Mouse (Mus musculus): ENCODE measurements around the gene Lalba. TPM values are rescaled to one million over a fixed set of nuclear protein-coding genes. Genes with fewer than 3 reads are reported as not detected.

Lalba gene
- polyA plus RNA-seq (2017; shearing (Covaris generic)), result not detected

GRCm38 (mm10) chr15:98482701-98483100 lies at the start of gene Lalba:
Gene Lalba (minus strand): TSS chr15:98482721.

GRCm38 (mm10) chr15:98492102-98492501 lies 9.6 kb upstream of the Lalba start, which contains the start of gene Olfr279:
Gene Olfr279 (plus strand): TSS chr15:98492402.

GRCm38 (mm10) chr15:98469596-98469995 lies 12.9 kb downstream of the Lalba start, which contains the start of gene OR5BS1P:
Gene OR5BS1P (plus strand): TSS chr15:98469896.

GRCm38 (mm10) chr15:98452288-98452687 lies 30.2 kb downstream of the Lalba start, which contains the start of gene Olfr281:
Gene Olfr281 (plus strand): TSS chr15:98452588.

GRCm38 (mm10) chr15:98430925-98431324 lies 51.6 kb downstream of the Lalba start, which contains the start of gene Olfr282:
Gene Olfr282 (plus strand): TSS chr15:98431225.

Other genes with a start within 250 kb of the Lalba start
- gene Olfr286, start 248.3 kb downstream of the Lalba start, polyA plus RNA-seq (2017; shearing (Covaris generic)), result not detected
- gene H1fnt, start 225.4 kb downstream of the Lalba start, polyA plus RNA-seq (2017; shearing (Covaris generic)), result not detected
- gene Zfp641, start 186.6 kb downstream of the Lalba start, polyA plus RNA-seq (2017; shearing (Covaris generic)), result not detected
- gene Olfr285, start 165.4 kb downstream of the Lalba start, polyA plus RNA-seq (2017; shearing (Covaris generic)), result not detected
- not detected for gene Olfr284, start 141.7 kb downstream of the Lalba start, polyA plus RNA-seq (2017; shearing (Covaris generic))
- gene Olfr283, start 101.8 kb downstream of the Lalba start, polyA plus RNA-seq (2017; shearing (Covaris generic)), result not detected
- gene Olfr282, start 51.5 kb downstream of the Lalba start, polyA plus RNA-seq (2017; shearing (Covaris generic)), result not detected
- gene Olfr281, start 30.1 kb downstream of the Lalba start, polyA plus RNA-seq (2017; shearing (Covaris generic)), result not detected
- not detected for gene OR5BS1P, start 12.8 kb downstream of the Lalba start, polyA plus RNA-seq (2017; shearing (Covaris generic))
- gene Olfr279, start 9.7 kb upstream of the Lalba start, polyA plus RNA-seq (2017; shearing (Covaris generic)), result 0.05 TPM
- 46.7 TPM for gene Kansl2, start 51.5 kb upstream of the Lalba start, polyA plus RNA-seq (2017; shearing (Covaris generic))
- 84.8 TPM for gene Ccnt1, start 88.2 kb upstream of the Lalba start, polyA plus RNA-seq (2017; shearing (Covaris generic))
- not detected for gene 4930415O20Rik, start 88.3 kb upstream of the Lalba start, polyA plus RNA-seq (2017; shearing (Covaris generic))
- gene Adcy6, start 127.4 kb upstream of the Lalba start, polyA plus RNA-seq (2017; shearing (Covaris generic)), result 2.1 TPM
- 0.43 TPM for gene Cacnb3, start 148.1 kb upstream of the Lalba start, polyA plus RNA-seq (2017; shearing (Covaris generic))
- 35.7 TPM for gene Ddx23, start 180.2 kb upstream of the Lalba start, polyA plus RNA-seq (2017; shearing (Covaris generic))
- gene Rnd1, start 194.7 kb upstream of the Lalba start, polyA plus RNA-seq (2017; shearing (Covaris generic)), result 1.3 TPM
- gene Ccdc65, start 225.5 kb upstream of the Lalba start, polyA plus RNA-seq (2017; shearing (Covaris generic)), result not detected
- 1.0 TPM for gene Fkbp11, start 245.5 kb upstream of the Lalba start, polyA plus RNA-seq (2017; shearing (Covaris generic))

All from inflammation-experienced regulatory T-cells, adult 16 weeks (primary cell).